Mouse (Mus musculus) heart, adult 18-20 months (tissue): ENCODE results near the gene Cox19. TPM values are rescaled to one million over a fixed set of nuclear protein-coding genes. Genes with fewer than 3 reads are reported as not detected.

Source experiments
- DNase-seq, 2 experiments: peaks; one replicate each; pipeline ENCODE4 v3.0.0; 2021 to 2022; ENCODE audit warnings: mixed read lengths in 1 of 2
- total RNA-seq, 2 experiments: library from RNA; stranded (reverse); gene quantifications; 2 replicates each; pipeline ENCODE4 v1.2.3; 2021

Cox19 gene
- total RNA-seq, 2 experiments from 2014 or later: 82.6 to 103 TPM

DNA sequence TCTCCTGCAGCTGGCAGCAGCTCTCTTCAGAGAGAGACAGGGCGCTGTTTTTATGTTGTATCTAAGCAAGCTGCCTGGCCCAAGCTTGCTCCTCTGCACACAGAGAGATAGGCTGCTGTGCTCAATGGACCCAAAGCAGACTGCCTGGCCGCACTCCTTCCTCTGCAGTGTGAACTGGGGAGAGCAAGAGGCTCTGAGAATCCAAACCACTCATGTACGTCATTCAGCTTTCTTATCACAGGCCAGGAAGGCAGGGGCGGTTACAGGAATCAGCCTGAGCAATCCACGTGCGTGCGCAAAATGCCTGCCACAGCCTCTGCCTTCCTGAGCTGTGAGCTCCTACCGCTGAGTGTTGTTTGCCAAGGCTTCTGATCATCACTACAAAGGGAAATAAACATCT lies 31.5 kb upstream of the Cox19 start:
- peak; percentile 84 to 91 for DNase-seq

- peak; percentile 64 to 68 for DNase-seq
Observed at GRCm38 (mm10) chr5:139381586-139382513, 30.6 kb upstream of the Cox19 start.

GRCm38 (mm10) chr5:139380385-139381248 lies 29.4 kb upstream of the Cox19 start:
- DNase-seq: peak; percentile 98 to 99

GRCm38 (mm10) chr5:139379771-139380384 lies 28.7 kb upstream of the Cox19 start:
- peak in 1 of 2 experiments; percentile 48 for DNase-seq

- peak; percentile 87 to 92 for DNase-seq
Observed at GRCm38 (mm10) chr5:139378986-139379629, 27.9 kb upstream of the Cox19 start.

DNA sequence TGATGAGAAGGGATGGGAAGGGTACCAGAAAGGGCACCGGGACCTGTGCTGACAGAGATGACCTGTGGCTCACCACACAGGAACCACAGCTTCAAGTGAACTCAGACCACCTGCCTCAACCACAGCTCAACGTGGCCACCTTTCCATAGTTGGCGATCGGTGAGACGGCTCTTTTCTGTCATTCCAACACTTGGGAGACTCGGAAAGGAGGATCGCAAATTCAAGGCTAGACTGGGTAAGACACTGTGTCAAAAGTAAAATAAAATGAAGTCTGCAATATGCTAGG lies 27.0 kb upstream of the Cox19 start:
- no peak for DNase-seq

GRCm38 (mm10) chr5:139377468-139378270 lies 26.5 kb upstream of the Cox19 start, which contains the start of gene Gpr146:
Gpr146 (plus strand) TSS chr5:139377697.
- DNase-seq: peak; percentile 84 to 85

DNA sequence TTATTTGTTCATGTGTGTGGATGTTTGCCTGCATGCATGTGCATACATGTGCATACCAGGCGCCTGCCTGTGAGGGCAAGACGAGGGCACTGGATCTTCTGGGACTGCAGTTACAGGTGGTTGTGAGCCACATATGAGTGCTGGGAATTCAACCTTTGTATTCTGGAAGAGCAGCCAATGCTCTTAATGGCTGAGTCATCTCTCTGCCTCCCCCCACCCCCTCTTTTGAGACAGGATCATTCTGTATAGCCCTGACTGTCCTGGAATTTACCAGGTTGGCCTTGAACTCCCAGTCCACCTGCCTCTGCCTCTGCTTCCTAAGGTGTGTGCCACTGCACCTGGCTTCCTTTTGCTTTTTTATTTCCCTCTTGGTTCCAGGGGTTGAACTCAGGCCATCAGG lies 23.6 kb upstream of the Cox19 start:
- DNase-seq: no peak

DNA sequence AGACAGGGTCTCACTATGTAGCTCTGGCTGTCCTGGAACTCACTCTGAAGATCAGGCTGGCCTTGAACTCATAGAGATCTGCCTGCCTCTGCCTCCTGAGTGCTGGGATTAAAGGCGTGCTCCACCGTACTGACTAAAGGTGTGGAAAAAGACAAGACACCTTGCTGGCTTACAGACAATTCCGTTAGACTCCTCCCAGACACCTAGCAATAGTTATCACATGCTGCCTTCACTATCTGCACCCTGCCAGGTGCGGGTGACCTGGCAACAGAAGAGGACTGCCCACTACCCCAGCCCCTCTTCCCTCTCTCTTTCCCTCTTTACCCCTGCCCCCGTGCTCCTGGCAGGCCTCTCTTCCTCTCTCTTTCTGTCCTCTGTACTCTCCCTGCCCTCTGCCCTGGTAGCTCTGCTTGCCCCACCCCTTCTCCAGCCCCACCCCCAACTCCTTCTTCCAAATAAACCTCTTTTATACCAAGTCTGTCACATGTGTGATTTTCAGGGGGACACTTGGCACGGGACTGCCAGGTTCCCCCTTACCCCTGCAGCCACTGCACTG lies 22.7 kb upstream of the Cox19 start:
- DNase-seq: no peak

GRCm38 (mm10) chr5:139373126-139373525 lies 21.9 kb upstream of the Cox19 start:
- no peak for DNase-seq

GRCm38 (mm10) chr5:139371631-139372401 lies 20.6 kb upstream of the Cox19 start:
- peak; percentile 94 to 95 for DNase-seq

DNA sequence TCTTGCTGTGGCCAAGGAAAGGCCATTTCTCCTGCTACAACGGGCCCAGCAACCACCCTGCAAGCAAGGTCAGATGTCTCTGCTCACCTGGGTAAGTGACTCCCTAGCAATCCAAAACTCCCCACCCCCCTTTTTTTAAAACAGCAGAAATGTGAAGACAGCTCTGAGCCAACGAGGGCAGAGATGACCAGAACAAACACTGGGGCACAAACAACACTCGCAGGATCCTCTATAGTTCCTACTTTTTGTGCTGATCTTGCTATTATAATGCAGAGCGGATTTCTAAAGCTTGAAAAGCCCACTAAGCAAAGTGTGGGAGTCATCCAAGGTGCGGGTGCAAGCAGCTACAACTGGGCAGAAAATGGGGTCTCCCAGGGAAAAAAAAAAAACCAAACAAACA lies 19.9 kb upstream of the Cox19 start:
- no peak for DNase-seq

GRCm38 (mm10) chr5:139370336-139370735 lies 19.1 kb upstream of the Cox19 start:
- no peak for DNase-seq

DNA sequence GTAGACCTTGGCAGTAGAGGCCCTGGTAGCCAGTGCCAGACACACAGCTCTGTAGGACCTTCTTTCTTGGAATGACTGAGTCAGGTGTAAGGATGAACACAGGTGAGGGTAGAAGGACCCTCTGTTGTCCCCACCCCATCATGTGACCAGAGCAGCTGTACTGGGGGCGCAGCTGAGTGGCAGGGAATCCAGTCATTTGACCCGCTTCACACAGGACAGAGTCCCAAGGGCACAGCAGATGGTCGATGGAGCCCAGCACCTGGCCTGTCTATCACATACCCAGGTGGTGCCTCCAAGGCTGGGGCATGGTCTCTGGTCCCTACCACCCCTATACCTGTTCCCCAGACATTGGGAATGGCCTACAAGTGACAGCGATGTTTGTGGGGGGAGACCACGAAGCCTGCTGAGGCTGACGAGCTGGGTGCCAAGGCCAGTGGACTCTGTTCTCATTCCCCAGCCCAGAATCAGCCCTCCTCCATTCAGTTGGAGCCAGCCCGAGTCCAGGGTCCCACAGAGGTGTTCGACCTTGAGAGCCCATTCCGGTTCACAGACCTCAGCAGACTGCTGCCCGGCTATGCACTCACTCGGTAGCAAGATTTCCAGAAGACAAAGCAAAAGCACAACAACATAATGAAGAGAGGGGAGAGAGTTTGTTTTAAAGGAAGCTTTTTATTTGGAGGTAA lies 17.6 kb upstream of the Cox19 start:
- DNase-seq: no peak

GRCm38 (mm10) chr5:139367884-139368458 lies 16.8 kb upstream of the Cox19 start:
- DNase-seq: no peak

DNA sequence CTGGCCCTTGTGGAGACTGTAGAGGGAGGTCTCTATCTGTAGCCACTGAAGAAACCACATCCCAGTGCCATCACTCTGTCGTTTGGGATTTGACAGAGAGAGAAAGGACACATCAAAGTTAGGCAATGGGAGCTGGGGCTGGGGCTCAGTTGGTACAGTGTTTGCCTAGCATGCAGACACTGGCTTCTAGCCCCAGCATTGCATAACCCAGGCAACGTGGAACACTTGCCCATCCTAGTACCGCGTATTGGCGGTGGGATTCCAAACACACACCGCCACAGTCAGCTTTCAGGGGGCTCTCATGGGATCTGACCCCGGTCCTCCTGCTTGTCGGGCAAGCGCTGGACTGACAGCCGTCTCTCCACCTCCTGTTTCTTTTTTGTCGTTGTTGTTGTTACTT lies 15.3 kb upstream of the Cox19 start:
- DNase-seq: no peak

- peak in 1 of 2 experiments; percentile 71 for DNase-seq
Observed at GRCm38 (mm10) chr5:139365827-139366226, 14.6 kb upstream of the Cox19 start.

GRCm38 (mm10) chr5:139364911-139365571 lies 13.8 kb upstream of the Cox19 start:
- DNase-seq: peak in 1 of 2 experiments; percentile 75
